16 mouse cellular contexts compared by ENCODE assay signal in the genomic region with DNA sequence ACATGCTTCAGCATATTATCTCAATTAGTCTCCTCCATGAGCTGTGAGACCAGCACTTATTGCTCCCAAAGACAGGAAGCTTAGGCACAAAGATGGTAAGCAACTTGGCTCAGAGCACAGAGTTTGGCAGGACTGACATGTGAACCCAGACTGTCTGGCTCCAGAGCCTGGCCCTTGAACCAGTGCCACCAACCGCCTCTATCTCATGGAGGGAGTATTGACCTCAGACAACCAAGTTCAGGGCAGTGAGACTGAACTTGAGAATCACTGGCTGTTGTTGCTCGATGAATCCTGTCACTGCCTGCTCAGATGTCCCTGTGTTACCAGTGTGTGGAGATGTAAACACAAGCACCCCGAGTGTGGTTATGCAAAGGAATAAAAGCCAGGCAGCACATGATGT. TPM values are rescaled to one million over a fixed set of nuclear protein-coding genes. Genes with fewer than 3 reads are reported as not detected.
DNase-seq lines count a peak whose midpoint lies in the region; ATAC-seq and TF ChIP-seq lines count a peak whose summit lies in the region.
"Had no signal": no experiment of that assay in that cellular context is flagged by ENCODE, and none has a peak within 500 bp of the region (broad histone marks: within the 10 kb centered on the region; RNA-seq: fewer than 3 reads in every experiment).

No protein-coding gene starts in this region.

- intact Hi-C loops in gastrocnemius, adult 2 months (cut with DNase I) = no loop called here
- intact Hi-C loops in left cerebral cortex, postnatal 4 days (cut with DNase I) = no loop called here
- intact Hi-C loops in left cerebral cortex, postnatal 10 days (cut with DNase I) = no loop called here

- no peak for TF ChIP-seq POLR2A in embryonic fibroblast, embryonic 13.5 days (IDR thresholded peaks at IDR 0.05; ENCODE audit: low read depth, low read length)

- no peak overlapping the region for H3K4me3 ChIP-seq in gastrocnemius, adult 2 months
- no peak overlapping the region for H3K4me3 ChIP-seq in embryonic fibroblast, embryonic 13.5 days (ENCODE audit: insufficient read depth, low read length)
- H3K4me3 ChIP-seq: heart, embryonic 15.5 days; midbrain, embryonic 12.5 days; neural tube, embryonic 13.5 days had no signal

- ATAC-seq in megakaryocyte, adult 5-6 weeks (ENCODE audit: poor library complexity, severe bottlenecking) = no peak
- ATAC-seq: inflammation-experienced regulatory T-cells, adult 6 months had no signal

- H3K27ac ChIP-seq in gastrocnemius, adult 2 months = peak overlapping the region; percentile 51
- peak overlapping the region; percentile 55 for H3K27ac ChIP-seq in embryonic fibroblast, embryonic 13.5 days (ENCODE audit: insufficient read depth, low read length)
- H3K27ac ChIP-seq: heart, embryonic 15.5 days; midbrain, embryonic 12.5 days; neural tube, embryonic 13.5 days had no signal

- DNase-seq in gastrocnemius, adult 2 months = peak; percentile 71
- DNase-seq in gastrocnemius, adult 8-10 months (ENCODE audit: low spot score in 2 of 2) = no peak
- DNase-seq in left cerebral cortex, postnatal 4 days = peak; percentile 19
- DNase-seq in left cerebral cortex, postnatal 10 days (ENCODE audit: extremely low spot score in 1 of 2, low spot score in 2 of 2) = no peak
- DNase-seq in 3134 (ENCODE audit: extremely low read depth, insufficient read length, low spot score) = peak; percentile 46
- no peak for DNase-seq in spleen, postnatal 10 days (ENCODE audit: low spot score in 2 of 2)
- DNase-seq: cerebellum, adult 11 months; layer of hippocampus, postnatal 36 days; right cerebral cortex, postnatal 25 days had no signal

- TF ChIP-seq CTCF in gastrocnemius, adult 2 months (IDR thresholded peaks at IDR 0.05) = no peak
- no peak for TF ChIP-seq CTCF in embryonic fibroblast, embryonic 13.5 days (IDR thresholded peaks at IDR 0.05; ENCODE audit: borderline replicate concordance, insufficient read depth, low read length)

- H3K4me1 ChIP-seq in embryonic fibroblast, embryonic 13.5 days (ENCODE audit: control insufficient read depth, insufficient read depth, low read length) = peaks cover 8% of the 10 kb centered on the region

RNA-seq across cellular contexts. Expression of a gene that starts 47.3 kb away (rescaled TPM):
- not detected for total RNA-seq in gastrocnemius, adult 2 months (2021)
- under 1 TPM in 1 of 4 experiments, not detected in 3; 0.11 TPM for total RNA-seq in gastrocnemius, adult 8-10 months (2022)
- 1 to 10 TPM; 4.7 to 6.5 TPM for total RNA-seq in left cerebral cortex, postnatal 4 days (2021)
- 1 to 10 TPM; 5.6 to 5.8 TPM for total RNA-seq in left cerebral cortex, postnatal 10 days (2021)
- polyA plus RNA-seq in embryonic fibroblast, embryonic 13.5 days (2011; ENCODE audit: insufficient read length, low read depth, missing spikeins) = 0.74 and 1.9 TPM in 2 replicates
- total RNA-seq in megakaryocyte, adult 5-6 weeks (2015) = 0.16 and 0.36 TPM in 2 replicates
- not detected in 2 replicates for total RNA-seq in megakaryocyte, adult 5-6 weeks (2017)
- polyA plus RNA-seq: G1E had no signal

Comparison
In these comparisons a context has a peak if more than half of its experiments do, and no peak if none do; other contexts are left out.
1. DNase-seq: peak in gastrocnemius, adult 2 months (single experiment), left cerebral cortex, postnatal 4 days (single experiment) and 3134 (single experiment); none in gastrocnemius, adult 8-10 months (0 of 2), left cerebral cortex, postnatal 10 days (0 of 2) and spleen, postnatal 10 days (0 of 2).
2. RNA of a gene that starts 47.3 kb away (total RNA-seq): 4.7 to 6.5 TPM in left cerebral cortex, postnatal 4 days and 5.6 to 5.8 TPM in left cerebral cortex, postnatal 10 days; 0.16 to 0.36 TPM in megakaryocyte, adult 5-6 weeks, not detected in gastrocnemius, adult 2 months and 0.11 TPM in gastrocnemius, adult 8-10 months; every median in the first group is over 4 times any median in the second.